Mouse (Mus musculus) adrenal gland, postnatal 14 days (tissue): ENCODE results near the gene Rimkla. TPM values are rescaled to one million over a fixed set of nuclear protein-coding genes. Genes with fewer than 3 reads are reported as not detected.

Experiments
- DNase-seq: peaks from one replicate; pipeline ENCODE4 v3.0.0; 2021; ENCODE audit warnings: mixed read lengths
- total RNA-seq: library from RNA; stranded (reverse); gene quantifications from 2 replicates; pipeline ENCODE4 v1.2.3, GENCODE M21; 2021

The Rimkla gene
- total RNA-seq, 1 experiment from 2014 or later = 0.22 TPM

- DNase-seq = peak; percentile 48
Measured at GRCm38 (mm10) chr4:119467720-119468380, 24.6 kb downstream of the Rimkla start.

GRCm38 (mm10) chr4:119465841-119466240 is 26.6 kb downstream of the Rimkla start:
- no peak for DNase-seq

- no peak for DNase-seq
Measured at GRCm38 (mm10) chr4:119463756-119464419, 28.5 kb downstream of the Rimkla start.

GRCm38 (mm10) chr4:119462858-119463755 is 29.3 kb downstream of the Rimkla start:
- DNase-seq = peak; percentile 85

GRCm38 (mm10) chr4:119462457-119462856 is 30.0 kb downstream of the Rimkla start:
- DNase-seq = no peak

GRCm38 (mm10) chr4:119460728-119461141 is 31.7 kb downstream of the Rimkla start:
- no peak for DNase-seq

GRCm38 (mm10) chr4:119460296-119460695 is 32.1 kb downstream of the Rimkla start:
- peak; percentile 62 for DNase-seq

GRCm38 (mm10) chr4:119453533-119453932 is 38.9 kb downstream of the Rimkla start:
- no peak for DNase-seq

- DNase-seq = no peak
Measured at GRCm38 (mm10) chr4:119453128-119453527, 39.3 kb downstream of the Rimkla start.

GRCm38 (mm10) chr4:119450436-119450835 is 42.0 kb downstream of the Rimkla start:
- no peak for DNase-seq

- peak; percentile 54 for DNase-seq
Measured at GRCm38 (mm10) chr4:119447786-119448185, 44.6 kb downstream of the Rimkla start.

GRCm38 (mm10) chr4:119447261-119447660 is 45.2 kb downstream of the Rimkla start:
- DNase-seq = no peak

- peak; percentile 54 for DNase-seq
Measured at GRCm38 (mm10) chr4:119442539-119442938, 49.9 kb downstream of the Rimkla start.

GRCm38 (mm10) chr4:119441836-119442235 is 50.6 kb downstream of the Rimkla start:
- no peak for DNase-seq

GRCm38 (mm10) chr4:119437936-119438335 is 54.5 kb downstream of the Rimkla start:
- DNase-seq = no peak

GRCm38 (mm10) chr4:119430678-119431077 is 61.8 kb downstream of the Rimkla start:
- peak; percentile 76 for DNase-seq

GRCm38 (mm10) chr4:119427680-119428079 is 64.7 kb downstream of the Rimkla start:
- peak; percentile 62 for DNase-seq

GRCm38 (mm10) chr4:119425601-119426000 is 66.8 kb downstream of the Rimkla start:
- DNase-seq = no peak

- DNase-seq = no peak
Measured at GRCm38 (mm10) chr4:119425077-119425476, 67.4 kb downstream of the Rimkla start.

GRCm38 (mm10) chr4:119422294-119422964 is 70.0 kb downstream of the Rimkla start, which contains the start of the genes Ppcs and Zmynd12:
Gene Ppcs, minus strand, starts transcription at chr4:119422420.
Gene Zmynd12, plus strand, starts transcription at chr4:119422814.
- peak; percentile 97 for DNase-seq

GRCm38 (mm10) chr4:119421921-119422293 is 70.5 kb downstream of the Rimkla start:
- peak; percentile 60 for DNase-seq

- DNase-seq = peak; percentile 49
Measured at GRCm38 (mm10) chr4:119421191-119421590, 71.2 kb downstream of the Rimkla start.
